Mouse (Mus musculus) midbrain, embryonic 13.5 days (tissue): ENCODE results near the gene Rbm38. TPM values are rescaled to one million over a fixed set of nuclear protein-coding genes. Genes with fewer than 3 reads are reported as not detected.

Experiments
- ATAC-seq: fragments of 200-750 bp; cut with Nextera tagmentation; 2 replicates; pipeline ENCODE4 v1.8.0; 2017; ENCODE audit warnings: mild to moderate bottlenecking, moderate TSS enrichment, moderate library complexity
- H3K27ac ChIP-seq: fragments of 300-500 bp; sonication (generic); 2 replicates; pipeline ENCODE4 v1.5.1; 2015; ENCODE audit warnings: inconsistent platforms, mild to moderate bottlenecking, moderate library complexity
- H3K27me3 ChIP-seq: fragments of 300-500 bp; sonication (generic); 2 replicates; pipeline ENCODE4 v1.6.1; 2015; ENCODE audit warnings: mild to moderate bottlenecking, inconsistent platforms
- H3K36me3 ChIP-seq: fragments of 300-500 bp; sonication (generic); 2 replicates; pipeline ENCODE4 v1.6.1; 2015; ENCODE audit warnings: mild to moderate bottlenecking, inconsistent platforms
- H3K4me1 ChIP-seq: fragments of 300-500 bp; sonication (generic); replicated peaks from 2 replicates; pipeline ENCODE4 v1.6.1; 2015; ENCODE audit warnings: inconsistent platforms
- H3K4me2 ChIP-seq: fragments of 300-500 bp; sonication (generic); replicated peaks from 2 replicates; pipeline ENCODE4 v1.6.1; 2015; ENCODE audit warnings: moderate library complexity, mild to moderate bottlenecking, inconsistent platforms
- H3K4me3 ChIP-seq: fragments of 300-500 bp; sonication (generic); replicated peaks from 2 replicates; pipeline ENCODE4 v1.5.1; 2015; ENCODE audit warnings: mild to moderate bottlenecking, inconsistent platforms
- H3K9ac ChIP-seq: fragments of 300-500 bp; sonication (generic); replicated peaks from 2 replicates; pipeline ENCODE4 v1.6.1; 2015; ENCODE audit warnings: mild to moderate bottlenecking, inconsistent platforms
- H3K9me3 ChIP-seq: fragments of 300-500 bp; sonication (generic); 2 replicates; pipeline ENCODE4 v1.6.1; 2016; ENCODE audit warnings: mild to moderate bottlenecking, inconsistent platforms
- WGBS: fragments of 180-500 bp; shearing (Covaris S2); methylation state at CpG from one replicate; pipeline ENCODE4 v1.1.7; 2015; 5-methylcytosine and 5-hydroxymethylcytosine counted together
- polyA plus RNA-seq: library from polyadenylated mRNA; unstranded; fragments of >200 nt; fragmentation: Nextera tagmentation; extraction: Ambion mirVana; gene quantifications from 2 replicates; pipeline ENCODE4 v1.2.1, GENCODE M21; 2015

Gene Rbm38
- polyA plus RNA-seq, 1 experiment from 2014 or later, result 29.4 TPM

DNA sequence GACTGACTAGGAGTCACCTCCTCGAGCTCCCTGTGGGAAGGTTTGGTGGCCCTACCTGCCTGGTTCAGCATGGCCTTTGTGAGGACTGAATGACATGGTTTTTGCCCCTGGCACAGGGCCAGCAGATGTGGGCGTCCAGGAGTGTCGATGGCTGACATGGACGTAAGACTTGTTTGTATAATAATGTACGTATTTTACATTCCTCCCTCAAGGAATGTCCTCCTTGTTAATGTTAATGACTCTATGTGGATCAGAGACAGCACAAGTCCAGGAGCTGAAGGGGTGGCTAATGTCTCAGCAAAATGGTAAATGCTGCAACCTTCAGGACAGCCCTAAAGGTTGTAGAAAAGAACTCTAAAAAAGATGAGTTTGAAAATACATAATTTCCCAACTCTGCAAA lies 53.4 kb downstream of the Rbm38 start:
- no peaks in the 10 kb centered on the region for H3K27me3 ChIP-seq
- 77% methylated on average over 5 of the region's 5 CpGs for WGBS
- no peak for ATAC-seq
- H3K4me1 ChIP-seq, result no peaks in the 10 kb centered on the region
- H3K4me2 ChIP-seq, result no peak overlapping the region
- no peaks in the 10 kb centered on the region for H3K36me3 ChIP-seq
- H3K27ac ChIP-seq, result no peak overlapping the region
- no peak overlapping the region for H3K9ac ChIP-seq
- H3K9me3 ChIP-seq, result peaks cover 3% of the 10 kb centered on the region
- no peak overlapping the region for H3K4me3 ChIP-seq

DNA sequence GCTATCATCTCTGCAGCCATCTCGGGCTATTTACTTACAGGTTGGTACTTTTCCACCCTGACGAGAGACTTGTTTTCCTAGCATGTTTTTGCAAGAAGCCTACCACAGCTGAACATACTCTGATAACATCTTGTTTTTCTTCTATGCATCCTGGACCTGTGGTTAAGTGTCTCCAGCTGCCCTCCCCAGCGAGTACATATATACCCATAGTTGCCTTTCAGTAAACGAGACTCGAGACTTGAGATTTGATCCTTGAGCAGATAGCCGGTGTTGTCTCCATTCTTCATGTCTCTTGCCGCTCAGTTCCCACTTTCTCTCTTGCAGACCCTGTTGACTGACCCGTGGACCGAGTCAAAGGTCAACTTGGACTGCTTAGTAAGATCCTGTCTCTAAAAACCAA lies 56.6 kb downstream of the Rbm38 start:
- Histone ChIP-seq H3K4me2 (no peak overlapping the region), H3K27me3 (0 out of 2 replicates have a peak, but pooled peaks cover 6% of the 10 kb centered on the region), H3K9ac (no peak overlapping the region), H3K27ac (no peak overlapping the region), H3K36me3 (no peaks in the 10 kb centered on the region), H3K9me3 (peaks cover 3% of the 10 kb centered on the region), H3K4me3 (no peak overlapping the region), H3K4me1 (no peaks in the 10 kb centered on the region)
- no peak for ATAC-seq
- WGBS, result 89% methylated on average over 9 of the region's 9 CpGs

DNA sequence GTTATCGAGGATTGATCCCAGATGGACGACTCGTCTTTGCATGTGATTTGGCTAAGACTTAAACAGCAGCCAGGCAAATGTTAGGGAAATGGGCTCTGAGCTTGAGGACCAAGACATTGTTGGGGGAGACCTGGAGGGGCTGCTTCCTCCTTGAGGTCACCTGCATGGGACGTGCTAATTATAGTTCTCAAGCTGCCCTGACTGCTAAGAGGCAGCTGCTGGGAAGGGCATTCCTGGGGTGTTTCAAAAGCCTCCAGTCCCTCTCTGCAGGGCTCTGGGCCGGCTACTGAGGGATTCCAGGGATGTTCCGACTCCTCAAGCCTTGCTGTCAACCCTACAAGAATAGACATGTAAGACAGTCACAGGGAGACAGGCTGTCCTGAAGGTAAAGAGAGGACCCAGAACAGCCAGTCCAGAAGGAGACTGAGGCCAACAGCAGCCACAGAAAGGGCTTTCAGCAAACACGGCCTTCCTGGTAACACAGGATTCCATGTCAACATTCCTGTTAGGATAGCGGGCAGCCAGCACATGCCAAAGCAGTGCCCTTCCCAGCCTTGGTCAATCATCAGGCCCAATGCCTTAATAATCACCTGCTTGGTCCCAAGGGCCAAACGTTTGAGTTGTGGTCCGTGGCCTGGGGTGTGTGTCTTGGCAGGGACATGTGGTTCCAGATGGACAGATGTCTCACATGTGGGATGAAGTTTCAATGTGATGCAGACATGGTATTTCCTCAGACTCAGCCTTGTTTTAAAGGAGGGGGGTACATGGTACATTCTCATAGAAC lies 59.7 kb downstream of the Rbm38 start:
- Histone ChIP-seq H3K9me3 (no peaks in the 10 kb centered on the region), H3K9ac (no peak overlapping the region), H3K4me1 (no peaks in the 10 kb centered on the region), H3K27me3 (0 out of 2 replicates have a peak, but pooled peaks cover 6% of the 10 kb centered on the region), H3K36me3 (no peaks in the 10 kb centered on the region), H3K4me3 (no peak overlapping the region), H3K27ac (no peak overlapping the region), H3K4me2 (no peak overlapping the region)
- WGBS, result 62% methylated on average over 10 of the region's 10 CpGs
- no peak for ATAC-seq

DNA sequence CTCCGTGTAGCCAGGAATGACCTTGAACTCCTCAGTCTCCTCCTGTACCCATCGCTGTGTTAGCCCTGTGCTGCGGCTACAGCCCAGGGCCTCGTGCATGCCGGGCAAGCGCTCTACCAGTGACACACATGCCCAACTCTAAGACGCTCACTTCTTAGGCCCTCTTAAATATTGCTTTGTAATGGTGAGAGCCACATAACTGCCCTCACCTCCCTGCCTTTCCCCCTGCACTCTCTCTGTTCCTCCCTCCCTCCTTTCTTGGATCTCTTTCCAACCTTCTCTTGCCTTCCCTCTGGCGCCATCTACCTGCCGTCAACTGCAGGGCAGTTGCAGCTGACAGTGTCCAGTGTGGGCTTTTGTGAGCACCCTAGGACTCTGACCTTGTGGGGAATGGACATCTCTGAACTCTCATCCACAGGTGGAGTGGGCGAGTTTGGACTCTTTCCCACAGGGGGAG lies 60.5 kb downstream of the Rbm38 start:
- no peaks in the 10 kb centered on the region for H3K9me3 ChIP-seq
- 39% methylated on average over 10 of the region's 10 CpGs for WGBS

DNA sequence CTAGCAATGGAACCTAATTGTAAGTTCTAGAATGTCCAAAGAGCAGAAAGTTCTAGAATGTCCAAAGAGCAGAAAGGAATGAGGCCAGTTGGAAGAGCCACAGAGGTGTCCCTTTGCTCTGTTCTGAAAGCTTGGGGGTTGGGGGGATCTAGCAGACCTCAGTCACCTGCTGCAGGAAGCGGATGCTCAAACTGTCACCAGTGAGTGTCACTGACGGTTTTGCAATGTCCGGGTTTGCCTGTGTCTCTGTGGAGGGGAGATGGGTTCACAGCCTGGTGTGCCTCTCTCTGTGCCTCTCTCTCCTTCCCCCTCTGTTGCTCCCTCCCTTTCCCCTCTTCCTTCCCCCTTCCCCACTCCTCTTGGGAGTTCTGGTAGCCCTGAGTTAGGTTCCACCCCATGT lies 62.4 kb downstream of the Rbm38 start:
- no peak overlapping the region for H3K4me2 ChIP-seq
- no peak for ATAC-seq
- 94% methylated on average over 3 of the region's 3 CpGs for WGBS
- no peaks in the 10 kb centered on the region for H3K4me1 ChIP-seq
- H3K9ac ChIP-seq, result no peak overlapping the region
- no peaks in the 10 kb centered on the region for H3K9me3 ChIP-seq
- H3K4me3 ChIP-seq, result no peak overlapping the region
- no peaks in the 10 kb centered on the region for H3K36me3 ChIP-seq
- no peak overlapping the region for H3K27ac ChIP-seq
- 0 out of 2 replicates have a peak, but pooled peaks cover 6% of the 10 kb centered on the region for H3K27me3 ChIP-seq

More for the DNA sequence above, 60.5 kb downstream of the Rbm38 start:
- H3K9ac ChIP-seq, result no peak overlapping the region
- no peaks in the 10 kb centered on the region for H3K36me3 ChIP-seq
- peak; percentile 84 for ATAC-seq
- H3K27me3 ChIP-seq, result 0 out of 2 replicates have a peak, but pooled peaks cover 6% of the 10 kb centered on the region
- H3K27ac ChIP-seq, result no peak overlapping the region
- no peak overlapping the region for H3K4me3 ChIP-seq
- H3K4me1 ChIP-seq, result no peaks in the 10 kb centered on the region
- no peak overlapping the region for H3K4me2 ChIP-seq

DNA sequence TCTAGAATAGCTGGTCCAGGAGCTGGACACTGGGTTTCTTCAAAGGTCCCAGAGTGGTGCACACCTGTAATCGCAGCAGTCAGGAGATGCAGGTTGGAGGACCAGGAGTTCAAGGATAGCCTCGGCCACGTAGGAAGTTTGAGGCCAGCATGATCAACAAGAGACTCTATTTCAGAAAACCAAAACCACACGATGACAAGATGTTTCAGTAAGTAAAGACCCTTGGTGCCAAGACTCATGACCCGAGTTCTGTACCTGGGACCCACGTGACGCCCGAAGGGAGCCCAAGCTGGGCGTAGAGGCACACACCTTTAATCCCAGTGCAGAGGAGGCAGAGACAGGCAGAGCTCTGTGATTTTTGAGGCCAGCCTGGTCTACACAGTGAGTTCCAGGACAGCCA lies 62.8 kb downstream of the Rbm38 start:
- Histone ChIP-seq H3K4me1 (no peaks in the 10 kb centered on the region), H3K27ac (no peak overlapping the region), H3K4me3 (no peak overlapping the region), H3K9ac (no peak overlapping the region), H3K9me3 (no peaks in the 10 kb centered on the region), H3K27me3 (0 out of 2 replicates have a peak, but pooled peaks cover 6% of the 10 kb centered on the region), H3K36me3 (no peaks in the 10 kb centered on the region), H3K4me2 (no peak overlapping the region)
- 85% methylated on average over 9 of the region's 9 CpGs for WGBS
- no peak for ATAC-seq

DNA sequence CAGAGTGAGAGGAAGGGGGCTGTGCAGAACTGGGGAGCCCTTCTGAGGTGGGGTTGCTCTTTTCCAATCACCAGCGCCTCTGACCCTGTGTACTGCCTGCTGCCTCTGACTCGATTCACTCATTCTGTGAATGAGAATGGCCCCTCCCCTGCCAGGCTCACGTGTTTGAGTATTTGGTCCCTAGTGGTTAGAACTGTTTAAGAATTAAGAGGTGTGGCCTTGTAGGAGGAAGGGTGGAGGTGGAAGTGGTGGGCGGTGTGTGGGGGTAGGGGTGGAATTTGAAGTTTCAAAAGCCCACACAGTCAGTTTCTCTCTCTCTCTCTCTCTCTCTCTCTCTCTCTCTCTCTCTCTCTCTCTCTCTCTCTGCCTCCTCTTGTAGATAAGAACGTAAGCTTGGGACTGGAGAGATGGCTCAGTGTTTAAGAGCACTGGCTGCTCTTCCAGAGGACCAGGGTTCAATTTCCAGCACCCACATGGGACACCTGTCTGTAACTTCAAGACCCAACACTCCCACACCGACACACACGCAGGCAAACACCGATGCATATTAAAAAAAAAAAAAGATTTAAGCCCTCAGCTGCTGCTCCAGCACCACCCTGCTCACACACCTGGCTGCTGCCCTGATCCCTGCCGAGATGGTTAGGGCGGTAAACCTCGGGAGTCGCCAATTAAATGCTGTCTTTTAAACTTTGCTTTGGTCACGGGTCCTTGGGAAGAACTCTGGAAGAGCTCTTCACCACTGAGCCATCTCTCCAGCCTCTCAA lies 63.6 kb downstream of the Rbm38 start:
- Histone ChIP-seq H3K4me3 (no peak overlapping the region), H3K36me3 (no peaks in the 10 kb centered on the region), H3K4me1 (no peaks in the 10 kb centered on the region), H3K9me3 (no peaks in the 10 kb centered on the region), H3K4me2 (no peak overlapping the region), H3K27me3 (0 out of 2 replicates have a peak, but pooled peaks cover 6% of the 10 kb centered on the region), H3K27ac (no peak overlapping the region), H3K9ac (no peak overlapping the region)
- no peak for ATAC-seq
- 20% methylated on average over 13 of the region's 13 CpGs for WGBS

Other genes starting within 250 kb of the Rbm38 start
- 9.1 and 12.6 TPM in 2 replicates for gene Bmp7, start 80.2 kb upstream of the Rbm38 start, polyA plus RNA-seq
- gene Spo11, start 42.8 kb upstream of the Rbm38 start, polyA plus RNA-seq, result 0.53 and 0.61 TPM in 2 replicates
- gene Rae1, start 20.4 kb upstream of the Rbm38 start, polyA plus RNA-seq, result 121 TPM in 2 replicates
- gene Ctcfl, start 99.0 kb downstream of the Rbm38 start, polyA plus RNA-seq, result 0.10 and 0.15 TPM in 2 replicates
- gene Pck1, start 132.6 kb downstream of the Rbm38 start, polyA plus RNA-seq, result not detected in 2 replicates
- 0.27 and 0.50 TPM in 2 replicates for gene Zbp1, start 198.4 kb downstream of the Rbm38 start, polyA plus RNA-seq